Mouse (Mus musculus) bone marrow, adult 2 months (tissue): Measurements from ENCODE around the gene Gpc3.

Source experiments
- CTCF ChIP-seq: fragments of 200-500 bp; IDR thresholded peaks from 2 replicates; pipeline ENCODE4 v1.5.1; 2011; ENCODE audit warnings: low read length, control low read depth; ENCODE audit not compliant: control insufficient read depth, insufficient read depth
- POLR2A ChIP-seq: fragments of 200-500 bp; IDR thresholded peaks from 2 replicates; pipeline ENCODE4 v1.6.1; 2011; ENCODE audit warnings: low read depth, mild to moderate bottlenecking, control low read depth, low read length, borderline replicate concordance; ENCODE audit not compliant: control insufficient read depth

DNA sequence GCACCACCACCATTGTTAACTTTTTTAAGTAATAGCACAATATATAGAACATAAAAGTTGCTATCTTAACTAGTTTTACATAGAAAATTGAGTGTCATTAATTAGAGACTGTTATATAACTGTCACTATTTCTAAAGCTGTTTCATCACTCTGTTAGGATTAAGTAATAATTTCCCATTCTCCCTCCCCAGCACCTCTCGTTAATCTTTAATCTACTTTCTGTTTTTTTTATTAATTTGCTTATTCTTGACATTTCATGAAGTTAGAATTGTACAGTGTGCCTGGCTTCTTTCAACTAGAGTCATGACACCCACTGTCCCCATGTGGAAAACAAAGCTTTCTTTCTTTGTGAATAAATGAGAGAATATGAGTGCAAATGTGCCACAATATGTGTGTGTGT lies 359.2 kb downstream of the Gpc3 start:
- no peak for TF ChIP-seq CTCF
- no peak for TF ChIP-seq POLR2A
